Mouse (Mus musculus) midbrain, embryonic 12.5 days (tissue): ENCODE data around the gene Teddm1b. TPM values are rescaled to one million over a fixed set of nuclear protein-coding genes. Genes with fewer than 3 reads are reported as not detected.

Experiments used
- ATAC-seq: fragments of 200-750 bp; cut with Nextera tagmentation; 2 replicates; pipeline ENCODE4 v1.8.0; 2017; ENCODE audit warnings: low read depth, moderate TSS enrichment, moderate library complexity; ENCODE audit not compliant: low FRiP score
- H3K27ac ChIP-seq: fragments of 300-500 bp; sonication (generic); replicated peaks from 2 replicates; pipeline ENCODE4 v1.5.1; 2016; ENCODE audit warnings: mild to moderate bottlenecking
- H3K27me3 ChIP-seq: fragments of 300-500 bp; sonication (generic); 2 replicates; pipeline ENCODE4 v1.6.1; 2016; ENCODE audit warnings: mild to moderate bottlenecking
- H3K36me3 ChIP-seq: fragments of 300-500 bp; sonication (generic); 2 replicates; pipeline ENCODE4 v1.6.1; 2016
- H3K4me1 ChIP-seq: fragments of 300-500 bp; sonication (generic); 2 replicates; pipeline ENCODE4 v1.6.1; 2016
- H3K4me2 ChIP-seq: fragments of 300-500 bp; sonication (generic); replicated peaks from 2 replicates; pipeline ENCODE4 v1.6.1; 2016; ENCODE audit warnings: mild to moderate bottlenecking, moderate library complexity
- H3K4me3 ChIP-seq: fragments of 300-500 bp; sonication (generic); 2 replicates; pipeline ENCODE4 v1.5.1; 2016; ENCODE audit warnings: mild to moderate bottlenecking
- H3K9ac ChIP-seq: fragments of 300-500 bp; sonication (generic); replicated peaks from 2 replicates; pipeline ENCODE4 v1.6.1; 2016; ENCODE audit warnings: mild to moderate bottlenecking, moderate library complexity
- H3K9me3 ChIP-seq: fragments of 300-500 bp; sonication (generic); 2 replicates; pipeline ENCODE4 v1.6.1; 2016; ENCODE audit warnings: mild to moderate bottlenecking
- WGBS: fragments of 180-500 bp; shearing (Covaris S2); methylation state at CpG from one replicate; pipeline ENCODE4 v1.1.7; 2016; 5-methylcytosine and 5-hydroxymethylcytosine counted together
- microRNA-seq: library from miRNA; unstranded; fragments of <30 nt; microRNA quantifications from one replicate; pipeline ENCODE4, GENCODE M21; 2017
- polyA plus RNA-seq: library from polyadenylated mRNA; unstranded; fragments of >200 nt; fragmentation: Nextera tagmentation; extraction: Ambion mirVana; gene quantifications from 2 replicates; pipeline ENCODE4 v1.2.1, GENCODE M21; 2016

Teddm1b gene
- polyA plus RNA-seq, 1 experiment from 2014 or later, result 2.7 TPM

- H3K36me3 ChIP-seq, result no peaks in the 10 kb centered on the region
- no peak overlapping the region for H3K4me2 ChIP-seq
- WGBS, result 89% methylated on average over 6 of the region's 6 CpGs
- no peak overlapping the region for H3K27ac ChIP-seq
- H3K4me3 ChIP-seq, result no peak overlapping the region
- no peak overlapping the region for H3K9ac ChIP-seq
- H3K27me3 ChIP-seq, result no peaks in the 10 kb centered on the region
- no peaks in the 10 kb centered on the region for H3K9me3 ChIP-seq
- H3K4me1 ChIP-seq, result no peaks in the 10 kb centered on the region
- no peak for ATAC-seq
Observed at GRCm38 (mm10) chr1:153924395-153925385, 50.5 kb downstream of the Teddm1b start.

Small RNA genes within 50 kb of the gene (microRNA-seq; reads per million reads assigned to microRNA genes)
- gene Mir8114, result 49.7 reads per million, percentile 44 among the genes with 10 or more reads in this experiment

Other genes starting within 250 kb of the Teddm1b start
- 24.5 and 26.4 TPM in 2 replicates for gene Rgs8, start 221.3 kb upstream of the Teddm1b start, polyA plus RNA-seq
- gene Rgs16, start 134.0 kb upstream of the Teddm1b start, polyA plus RNA-seq, result 46.3 and 53.3 TPM in 2 replicates
- gene Rnasel, start 124.9 kb upstream of the Teddm1b start, polyA plus RNA-seq, result 42.1 and 42.9 TPM in 2 replicates
- not detected in 2 replicates for gene Rgsl1, start 30.2 kb upstream of the Teddm1b start, polyA plus RNA-seq
- gene Teddm1a, start 17.4 kb downstream of the Teddm1b start, polyA plus RNA-seq, result not detected in 2 replicates
- gene Glul, start 25.6 kb downstream of the Teddm1b start, polyA plus RNA-seq, result 110 and 119 TPM in 2 replicates
- 0.65 and 0.86 TPM in 2 replicates for gene Teddm2, start 25.9 kb downstream of the Teddm1b start, polyA plus RNA-seq